Mouse (Mus musculus) cerebellum, postnatal 36 days (tissue): ENCODE measurements around the gene Tceanc2.

Source experiments
- DNase-seq, 2 experiments: peaks; one replicate each; pipeline ENCODE4 v3.0.0; 2021 to 2022; ENCODE audit warnings: mixed read lengths in 2 of 2

The Tceanc2 gene

GRCm38 (mm10) chr4:107178182-107178829 is 610 bp downstream of the Tceanc2 start, which contains the start of gene Tmem59:
Gene Tmem59 (plus strand): TSS chr4:107178399.
- peak; percentile 93 to 97 for DNase-seq

DNA sequence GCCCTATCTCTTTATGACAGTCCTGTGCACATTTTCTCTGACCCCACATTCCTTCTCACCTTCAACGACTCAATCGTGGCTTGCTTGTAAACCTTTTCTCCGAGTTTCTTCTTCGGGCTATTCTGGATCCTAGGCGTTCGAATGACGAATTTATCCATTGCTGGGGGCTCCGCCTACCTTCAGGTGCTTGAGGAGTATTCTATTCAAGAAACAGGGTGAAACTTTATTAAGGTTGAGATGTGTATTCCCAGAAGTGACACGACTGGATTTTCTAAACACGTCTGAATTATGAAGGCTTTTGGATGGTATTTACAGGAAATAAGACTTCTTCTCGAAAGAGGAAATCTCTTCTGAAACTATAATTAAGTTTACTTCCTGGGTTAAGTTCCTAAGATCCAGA is 1.4 kb downstream of the Tceanc2 start:
- no peak for DNase-seq

- no peak for DNase-seq
Observed at GRCm38 (mm10) chr4:107167798-107168197, 11.1 kb downstream of the Tceanc2 start.

GRCm38 (mm10) chr4:107166700-107167099 is 12.2 kb downstream of the Tceanc2 start:
- DNase-seq, result no peak

DNA sequence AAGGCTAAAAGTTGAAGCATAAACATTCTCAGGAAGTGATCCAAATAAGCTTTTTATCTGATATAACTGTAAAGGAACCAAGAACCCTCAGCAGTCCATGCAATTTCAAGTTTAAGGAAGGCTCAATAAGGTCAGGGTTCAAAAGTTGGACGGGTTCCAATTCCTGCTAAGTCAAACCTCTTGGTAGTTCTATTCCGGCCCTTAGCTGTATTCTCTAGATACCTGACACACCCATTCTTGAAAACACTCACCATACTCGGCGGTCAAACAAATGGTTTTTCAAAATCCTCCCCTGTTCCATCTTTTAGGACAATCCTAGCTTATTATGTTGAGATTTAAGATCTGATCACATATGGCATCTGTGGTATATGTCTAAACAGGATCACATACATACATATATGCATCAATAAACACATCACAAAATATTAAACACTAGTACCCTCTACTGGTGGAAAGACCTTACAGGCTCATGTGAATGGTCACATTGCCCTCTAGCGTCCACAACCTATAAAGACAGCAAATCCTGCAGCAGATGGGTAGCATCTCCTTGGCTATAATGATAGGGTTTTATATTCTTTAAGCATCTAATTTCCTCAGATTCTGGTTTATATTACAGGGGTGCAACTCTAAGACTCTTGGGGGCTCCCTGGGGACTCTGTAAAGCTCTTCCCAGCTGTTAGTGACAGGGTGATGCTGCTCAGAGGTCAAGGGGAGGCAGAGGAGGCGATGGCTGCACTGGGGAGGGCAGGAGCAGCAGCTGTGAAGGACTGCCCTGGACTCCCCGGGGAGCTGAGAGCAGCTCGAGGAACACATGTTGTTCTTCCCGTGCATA is 14.9 kb downstream of the Tceanc2 start:
- DNase-seq, result peak; percentile 74 to 83

- no peak for DNase-seq
Observed at GRCm38 (mm10) chr4:107163341-107163740, 15.6 kb downstream of the Tceanc2 start.

DNA sequence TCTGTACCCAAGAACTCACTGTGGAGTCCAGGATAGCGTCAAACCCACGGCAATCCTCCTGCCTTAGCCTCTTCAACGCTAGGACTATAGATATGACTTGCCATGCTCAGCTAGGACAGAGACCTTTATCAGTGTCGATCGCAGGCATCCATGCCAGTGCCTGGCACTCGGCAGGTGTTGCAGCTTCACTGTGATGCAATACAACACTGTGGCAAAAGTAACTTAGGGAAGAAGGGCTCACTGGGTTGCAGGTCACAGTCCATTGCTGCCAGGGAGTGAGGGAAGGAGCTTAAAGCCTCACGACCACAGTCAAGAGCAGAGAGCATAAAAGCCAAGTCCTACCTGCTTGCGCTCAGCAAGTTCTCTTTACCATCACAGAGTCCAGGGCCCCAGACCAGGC is 18.7 kb downstream of the Tceanc2 start:
- no peak for DNase-seq

DNA sequence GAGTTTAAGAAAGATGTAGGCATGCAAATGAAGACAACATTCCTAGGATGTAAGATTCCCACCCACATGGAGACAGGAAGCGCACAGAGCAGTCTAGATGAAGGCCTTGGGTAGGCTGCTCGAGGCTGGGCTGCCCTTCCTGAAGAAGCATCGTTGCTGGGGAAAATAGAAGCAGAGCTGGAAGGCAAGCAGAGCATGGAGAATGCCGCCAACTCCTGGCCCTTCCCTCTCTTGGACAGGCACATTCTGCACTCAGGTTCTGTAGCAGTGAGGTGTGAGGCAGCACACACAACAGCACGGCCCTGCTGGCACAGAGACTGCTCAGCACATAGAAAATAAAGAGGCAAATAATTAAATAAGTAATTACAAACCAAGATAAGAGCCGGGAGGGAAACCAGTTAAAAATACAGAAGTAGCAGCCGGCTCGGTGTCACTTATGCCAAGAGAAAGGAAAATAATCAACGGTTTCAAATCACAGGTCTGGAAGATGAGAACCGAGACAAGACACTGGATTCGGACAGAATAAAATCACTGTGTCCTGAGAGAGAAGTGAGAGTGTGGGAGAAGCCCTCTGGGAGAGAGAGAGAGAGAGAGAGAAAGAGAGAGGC is 19.6 kb downstream of the Tceanc2 start:
- no peak for DNase-seq

GRCm38 (mm10) chr4:107156983-107157401 is 21.9 kb downstream of the Tceanc2 start:
- DNase-seq, result no peak

DNA sequence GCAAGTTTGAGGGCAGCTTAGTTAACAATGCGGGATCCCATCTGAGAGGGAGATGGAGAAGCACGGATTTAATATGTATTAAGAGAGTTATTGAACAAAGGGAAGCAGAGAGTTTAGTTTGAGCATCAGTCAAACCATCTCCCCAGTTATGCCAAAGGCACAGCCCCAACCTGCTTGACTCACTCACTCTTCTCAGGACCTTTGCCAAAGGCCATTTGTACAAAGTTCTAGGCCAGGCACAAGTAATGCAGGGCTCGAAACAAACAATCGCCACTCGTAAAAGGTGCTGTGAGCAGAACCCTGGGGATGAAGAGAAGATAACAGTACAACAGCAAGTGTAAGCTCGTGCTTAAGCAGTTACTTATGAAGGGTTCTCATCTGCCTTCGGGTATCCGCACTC is 26.3 kb downstream of the Tceanc2 start:
- no peak for DNase-seq

GRCm38 (mm10) chr4:107150991-107151390 is 27.9 kb downstream of the Tceanc2 start:
- DNase-seq, result no peak

DNA sequence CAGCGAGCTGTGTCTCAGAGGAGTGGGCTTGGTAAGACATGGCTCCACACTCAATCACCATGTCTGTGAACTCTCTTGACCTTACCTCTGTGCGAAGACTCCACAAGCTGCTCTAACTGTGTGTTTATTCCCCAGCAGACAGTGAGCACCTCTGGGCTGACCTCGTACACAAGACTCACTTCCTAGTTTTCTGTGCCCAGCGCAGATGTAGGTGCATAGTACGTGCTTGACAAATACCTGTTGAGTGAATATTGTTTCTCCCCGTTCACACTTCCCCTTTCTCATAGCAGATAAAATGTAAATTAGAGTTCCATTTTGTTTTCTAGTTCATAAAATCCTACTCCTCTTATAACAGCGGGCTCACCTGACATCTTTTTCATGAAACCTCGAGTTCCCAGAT is 35.4 kb downstream of the Tceanc2 start:
- DNase-seq, result no peak

- no peak for DNase-seq
Observed at GRCm38 (mm10) chr4:107139836-107140631, 38.9 kb downstream of the Tceanc2 start.

- DNase-seq, result no peak
Observed at GRCm38 (mm10) chr4:107138948-107139835, 39.7 kb downstream of the Tceanc2 start.

DNA sequence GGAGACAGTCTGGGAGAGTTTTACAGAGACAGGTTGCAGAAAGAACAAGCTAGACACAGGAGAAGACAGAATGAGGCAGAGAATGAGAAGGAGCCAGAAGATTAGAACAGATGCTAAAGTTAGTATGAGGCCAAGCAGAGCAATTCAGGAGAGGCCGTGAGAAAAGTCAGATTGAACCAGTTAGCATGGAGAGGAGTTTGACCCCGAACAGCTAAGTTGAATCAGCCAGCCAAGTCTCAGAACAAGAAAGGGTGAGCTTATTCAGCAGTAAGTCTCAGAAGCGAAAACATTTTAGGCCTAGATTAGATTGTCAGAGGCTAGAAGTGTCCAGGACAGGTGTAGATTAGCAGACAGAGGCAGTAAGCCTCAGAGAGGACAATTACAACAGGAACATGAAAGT is 42.4 kb downstream of the Tceanc2 start:
- no peak for DNase-seq

- peak; percentile 11 to 15 for DNase-seq
Observed at GRCm38 (mm10) chr4:107135663-107136062, 43.3 kb downstream of the Tceanc2 start.

- DNase-seq, result no peak
Observed at GRCm38 (mm10) chr4:107134891-107135290, 44.0 kb downstream of the Tceanc2 start.

- DNase-seq, result no peak
Observed at GRCm38 (mm10) chr4:107130534-107130933, 48.4 kb downstream of the Tceanc2 start.

DNA sequence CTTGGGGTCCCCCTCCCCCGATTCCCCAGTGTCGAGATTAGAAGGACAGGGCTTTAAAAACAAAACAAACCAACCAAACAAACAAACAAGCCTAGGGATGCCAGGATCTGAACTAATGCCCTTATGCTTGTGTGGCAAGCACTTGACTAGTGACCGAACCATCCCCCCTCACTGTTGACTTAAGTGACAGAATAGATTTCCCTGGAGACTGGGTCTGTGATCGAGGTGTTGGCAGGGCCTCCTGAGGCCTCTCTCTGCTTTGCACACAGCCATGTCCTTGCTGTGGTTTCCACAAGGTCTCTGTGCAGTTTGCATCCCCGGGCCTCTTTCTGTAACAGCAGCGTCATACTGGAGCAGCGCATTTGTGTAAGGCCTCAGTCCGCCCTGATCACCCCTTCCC is 49.5 kb downstream of the Tceanc2 start:
- no peak for DNase-seq

GRCm38 (mm10) chr4:107127901-107128669 is 50.8 kb downstream of the Tceanc2 start:
- DNase-seq, result peak; percentile 54 to 63
